Mouse (Mus musculus) cortical plate, adult 2 months (tissue): ENCODE measurements around the gene Myl6b.

ENCODE experiments used
- CTCF ChIP-seq: fragments of 200-500 bp; IDR thresholded peaks from 2 replicates; pipeline ENCODE4 v1.5.1; 2011; ENCODE audit warnings: mild to moderate bottlenecking, control low read depth, low read length; ENCODE audit not compliant: insufficient read depth; ENCODE audit errors: extremely low read depth
- POLR2A ChIP-seq: fragments of 200-500 bp; IDR thresholded peaks from 2 replicates; pipeline ENCODE4 v1.6.1; 2011; ENCODE audit warnings: mild to moderate bottlenecking, low read length, control low read depth; ENCODE audit not compliant: insufficient read depth; ENCODE audit errors: extremely low read depth

- no peak for TF ChIP-seq POLR2A
- no peak for TF ChIP-seq CTCF
Observed at GRCm38 (mm10) chr10:128545570-128545898, 47.0 kb upstream of the Myl6b start.
